In the genomic region with DNA sequence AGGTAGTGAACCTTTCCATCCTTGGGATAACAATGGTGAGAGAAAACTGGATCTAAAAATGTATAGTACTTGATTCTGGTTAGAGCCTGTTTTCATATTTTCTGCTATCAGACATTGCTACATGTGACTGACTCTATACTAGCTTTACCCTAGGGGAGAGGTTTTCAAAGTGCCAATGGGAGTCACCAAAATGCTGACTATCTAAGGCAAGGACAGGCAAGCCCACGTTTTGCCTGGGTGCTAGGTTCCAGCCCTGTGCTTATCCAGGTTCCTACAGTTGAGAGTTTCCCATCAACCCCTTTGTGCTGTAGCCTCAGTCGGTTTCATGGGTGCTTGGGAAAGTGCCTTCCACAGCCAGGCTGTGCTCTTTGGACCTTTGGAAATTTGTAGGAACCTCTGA, we compare ENCODE assay signal across 27 mouse cellular contexts. TPM values are rescaled to one million over a fixed set of nuclear protein-coding genes. Genes with fewer than 3 reads are reported as not detected.
DNase-seq lines count a peak whose midpoint lies in the region; ATAC-seq and TF ChIP-seq lines count a peak whose summit lies in the region.
"Had no signal": no experiment of that assay in that cellular context is flagged by ENCODE, and none has a peak within 500 bp of the region (broad histone marks: within the 10 kb centered on the region; RNA-seq: fewer than 3 reads in every experiment).

No protein-coding gene starts in this region.

- H3K27me3 ChIP-seq in liver, embryonic 11.5 days (replicated peaks; ENCODE audit: control insufficient read depth, insufficient read depth, low read length) = no peaks in the 10 kb centered on the region
- no peaks in the 10 kb centered on the region for H3K27me3 ChIP-seq in liver, postnatal 0 days (ENCODE audit: insufficient read depth, low read length)
- H3K27me3 ChIP-seq: embryonic facial prominence, embryonic 13.5 days; heart, embryonic 13.5 days; limb, embryonic 13.5 days; lung, embryonic 15.5 days; neural tube, embryonic 15.5 days had no signal

- WGBS in liver, embryonic 11.5 days = 48% methylated on average over 2 of the region's 2 CpGs
- 52% methylated on average over 2 of the region's 2 CpGs for WGBS in liver, postnatal 0 days (ENCODE audit: insufficient replicate concordance)
- 87% methylated on average over 2 of the region's 2 CpGs for WGBS in lung, adult 2 months

- ATAC-seq in liver, embryonic 11.5 days (replicated peaks; ENCODE audit: low FRiP score) = peak; percentile 56
- ATAC-seq in liver, postnatal 0 days = peak; percentile 53
- ATAC-seq: forebrain, embryonic 14.5 days; hindbrain, postnatal 0 days had no signal

- H3K9ac ChIP-seq in liver, embryonic 11.5 days (ENCODE audit: low read depth, low read length) = no peak overlapping the region
- no peak overlapping the region for H3K9ac ChIP-seq in liver, postnatal 0 days (replicated peaks)
- H3K9ac ChIP-seq: embryonic facial prominence, embryonic 13.5 days; heart, embryonic 13.5 days; limb, embryonic 13.5 days; lung, embryonic 15.5 days; neural tube, embryonic 15.5 days had no signal

- intact Hi-C loops in gastrocnemius, adult 2 months (cut with DNase I) = no loop called here
- intact Hi-C loops in left cerebral cortex, postnatal 10 days (cut with DNase I) = no loop called here

- no peak for TF ChIP-seq CTCF in gastrocnemius, adult 2 months (IDR thresholded peaks at IDR 0.05)
- no peak for TF ChIP-seq CTCF in liver, postnatal 0 days (IDR thresholded peaks at IDR 0.05; ENCODE audit: low read depth)
- TF ChIP-seq CTCF in lung, adult 2 months (IDR thresholded peaks at IDR 0.05; ENCODE audit: insufficient read depth, low read length) = no peak

- H3K4me3 ChIP-seq in gastrocnemius, adult 2 months = no peak overlapping the region
- H3K4me3 ChIP-seq in brown adipose tissue, adult 24 weeks (ENCODE audit: insufficient read depth, low read depth, low read length) = no peak overlapping the region
- H3K4me3 ChIP-seq in liver, embryonic 11.5 days (ENCODE audit: low read depth, low read length) = no peak overlapping the region
- no peak overlapping the region for H3K4me3 ChIP-seq in liver, postnatal 0 days (ENCODE audit: low read depth, low read length)
- no peak overlapping the region for H3K4me3 ChIP-seq in lung, adult 2 months (replicated peaks; ENCODE audit: extremely low read depth, low read depth, low read length)
- H3K4me3 ChIP-seq: embryonic facial prominence, embryonic 13.5 days; heart, embryonic 13.5 days; limb, embryonic 13.5 days; lung, embryonic 15.5 days; neural tube, embryonic 15.5 days had no signal

- peak overlapping the region; percentile 94; the same call in 1 of the 2 replicates for H3K27ac ChIP-seq in gastrocnemius, adult 2 months
- peak overlapping the region; percentile 61 for H3K27ac ChIP-seq in brown adipose tissue, adult 24 weeks (replicated peaks; ENCODE audit: low read depth, low read length)
- peak overlapping the region; percentile 83 for H3K27ac ChIP-seq in liver, embryonic 11.5 days (ENCODE audit: low read depth, low read length)
- peak overlapping the region; percentile 86 for H3K27ac ChIP-seq in liver, postnatal 0 days (ENCODE audit: low read depth)
- H3K27ac ChIP-seq: embryonic facial prominence, embryonic 13.5 days; heart, embryonic 13.5 days; hindbrain, postnatal 0 days; limb, embryonic 13.5 days; lung, embryonic 15.5 days; neural tube, embryonic 15.5 days had no signal

- no peak for DNase-seq in gastrocnemius, adult 2 months
- no peak for DNase-seq in gastrocnemius, postnatal 25 days
- no peak for DNase-seq in liver, embryonic 11.5 days (ENCODE audit: low spot score)
- DNase-seq in liver, postnatal 0 days = no peak
- no peak for DNase-seq in left cerebral cortex, postnatal 10 days (ENCODE audit: extremely low spot score in 1 of 2, low spot score in 2 of 2)
- no peak for DNase-seq in lung, adult 2 months
- no peak for DNase-seq in kidney, postnatal 4 days
- DNase-seq: adrenal gland, postnatal 14 days; cerebellum, adult 11-12 months; cerebellum, postnatal 14 days; embryo, embryonic 11 days; gastrocnemius, postnatal 10 days; heart, postnatal 14 days; kidney, postnatal 25 days; layer of hippocampus, postnatal 36 days; lung, postnatal 36 days; spleen, adult 18-20 months; thymus, adult 18-20 months; thymus, postnatal 36 days had no signal

- H3K9me3 ChIP-seq in liver, embryonic 11.5 days (ENCODE audit: control insufficient read depth, low read length) = no peaks in the 10 kb centered on the region
- no peaks in the 10 kb centered on the region for H3K9me3 ChIP-seq in liver, postnatal 0 days (ENCODE audit: low read length)
- H3K9me3 ChIP-seq: embryonic facial prominence, embryonic 13.5 days; heart, embryonic 13.5 days; limb, embryonic 13.5 days; lung, embryonic 15.5 days; neural tube, embryonic 15.5 days had no signal

- no peak for TF ChIP-seq EP300 in liver, postnatal 0 days (IDR thresholded peaks at IDR 0.05; ENCODE audit: low read depth)

- TF ChIP-seq POLR2A in lung, adult 2 months (IDR thresholded peaks at IDR 0.05; ENCODE audit: borderline replicate concordance, extremely low read depth, low read depth, low read length) = no peak

- peaks cover 13% of the 10 kb centered on the region for H3K4me1 ChIP-seq in brown adipose tissue, adult 24 weeks (ENCODE audit: control insufficient read depth, insufficient read depth, insufficient read length, low read length)
- H3K4me1 ChIP-seq in liver, embryonic 11.5 days (replicated peaks; ENCODE audit: control insufficient read depth, insufficient read depth, low read length) = peaks cover 30% of the 10 kb centered on the region
- peaks cover 33% of the 10 kb centered on the region for H3K4me1 ChIP-seq in liver, postnatal 0 days (ENCODE audit: insufficient read depth)
- no peaks in the 10 kb centered on the region for H3K4me1 ChIP-seq in lung, adult 2 months (ENCODE audit: control insufficient read depth, insufficient read depth, low read length)
- H3K4me1 ChIP-seq: embryonic facial prominence, embryonic 13.5 days; limb, embryonic 13.5 days; lung, embryonic 15.5 days; neural tube, embryonic 15.5 days had no signal

- H3K36me3 ChIP-seq in liver, embryonic 11.5 days (ENCODE audit: control insufficient read depth, insufficient read depth, low read length) = peaks cover 30% of the 10 kb centered on the region
- H3K36me3 ChIP-seq in liver, postnatal 0 days (replicated peaks; ENCODE audit: insufficient read depth, low read length) = peaks cover 23% of the 10 kb centered on the region

- H3K4me2 ChIP-seq in liver, embryonic 11.5 days = peak overlapping the region; percentile 27; the same call in 1 of the 2 replicates
- no peak overlapping the region for H3K4me2 ChIP-seq in liver, postnatal 0 days (ENCODE audit: low read depth, low read length)
- H3K4me2 ChIP-seq: embryonic facial prominence, embryonic 13.5 days; heart, embryonic 13.5 days; limb, embryonic 13.5 days; lung, embryonic 15.5 days; neural tube, embryonic 15.5 days had no signal

RNA-seq across cellular contexts. Expression of a gene that starts 33.4 kb away (rescaled TPM):
- 1 to 10 TPM; 5.9 to 7.6 TPM for total RNA-seq in gastrocnemius, adult 2 months (2021)
- total RNA-seq in gastrocnemius, postnatal 25 days (2021) = 1 to 10 TPM; 5.0 to 7.9 TPM
- polyA plus RNA-seq in brown adipose tissue, adult 24 weeks (2012; ENCODE audit: insufficient read depth, insufficient read length, missing spikeins) = 35.1 and 41.6 TPM in 2 replicates
- polyA plus RNA-seq in liver, embryonic 11.5 days (2014; fragmentation: Nextera tagmentation; extraction: Ambion mirVana) = 143 and 172 TPM in 2 replicates
- polyA plus RNA-seq in liver, postnatal 0 days (2015; fragmentation: Nextera tagmentation; extraction: Ambion mirVana) = 18.8 and 29.0 TPM in 2 replicates
- total RNA-seq in left cerebral cortex, postnatal 10 days (2021) = 10 to 100 TPM; 21.1 to 23.2 TPM
- 6.8 and 12.5 TPM in 2 replicates for polyA plus RNA-seq in lung, adult 2 months (2012; rRNA removed)

RNA-seq across cellular contexts. Expression of a gene that starts 36.4 kb away (rescaled TPM):
- total RNA-seq in gastrocnemius, adult 2 months (2021) = 10 to 100 TPM; 10.4 to 11.2 TPM
- 10 to 100 TPM in 1 of 2 experiments, 1 to 10 TPM in 1; 9.0 to 10.7 TPM for total RNA-seq in gastrocnemius, postnatal 25 days (2021)
- 213 and 331 TPM in 2 replicates for polyA plus RNA-seq in brown adipose tissue, adult 24 weeks (2012; ENCODE audit: insufficient read depth, insufficient read length, missing spikeins)
- polyA plus RNA-seq in liver, embryonic 11.5 days (2014; fragmentation: Nextera tagmentation; extraction: Ambion mirVana) = 16.2 and 17.5 TPM in 2 replicates
- polyA plus RNA-seq in liver, postnatal 0 days (2015; fragmentation: Nextera tagmentation; extraction: Ambion mirVana) = 34.6 and 36.2 TPM in 2 replicates
- 10 to 100 TPM; 27.0 to 28.7 TPM for total RNA-seq in left cerebral cortex, postnatal 10 days (2021)
- 46.1 and 59.7 TPM in 2 replicates for polyA plus RNA-seq in lung, adult 2 months (2012; rRNA removed)

RNA-seq across cellular contexts. Expression of a gene that starts 36.9 kb away (rescaled TPM):
- 10 to 100 TPM in 1 of 2 experiments, 1 to 10 TPM in 1; 7.8 to 11.2 TPM for total RNA-seq in gastrocnemius, adult 2 months (2021)
- total RNA-seq in gastrocnemius, postnatal 25 days (2021) = 10 to 100 TPM in 1 of 2 experiments, 1 to 10 TPM in 1; 9.0 to 10.5 TPM
- 38.3 and 49.0 TPM in 2 replicates for polyA plus RNA-seq in brown adipose tissue, adult 24 weeks (2012; ENCODE audit: insufficient read depth, insufficient read length, missing spikeins)
- polyA plus RNA-seq in liver, embryonic 11.5 days (2014; fragmentation: Nextera tagmentation; extraction: Ambion mirVana) = 33.0 and 40.0 TPM in 2 replicates
- 7.5 and 8.6 TPM in 2 replicates for polyA plus RNA-seq in liver, postnatal 0 days (2015; fragmentation: Nextera tagmentation; extraction: Ambion mirVana)
- total RNA-seq in left cerebral cortex, postnatal 10 days (2021) = 10 to 100 TPM; 36.2 to 38.7 TPM
- polyA plus RNA-seq in lung, adult 2 months (2012; rRNA removed) = 17.1 and 20.1 TPM in 2 replicates

RNA-seq across cellular contexts. Expression of a gene that starts 43.7 kb away (rescaled TPM):
- total RNA-seq in gastrocnemius, adult 2 months (2021) = 1 to 10 TPM; 3.4 to 3.9 TPM
- total RNA-seq in gastrocnemius, postnatal 25 days (2021) = 1 to 10 TPM; 3.7 to 3.9 TPM
- 5.1 and 9.2 TPM in 2 replicates for polyA plus RNA-seq in brown adipose tissue, adult 24 weeks (2012; ENCODE audit: insufficient read depth, insufficient read length, missing spikeins)
- 15.7 and 16.0 TPM in 2 replicates for polyA plus RNA-seq in liver, embryonic 11.5 days (2014; fragmentation: Nextera tagmentation; extraction: Ambion mirVana)
- polyA plus RNA-seq in liver, postnatal 0 days (2015; fragmentation: Nextera tagmentation; extraction: Ambion mirVana) = 4.9 and 6.6 TPM in 2 replicates
- total RNA-seq in left cerebral cortex, postnatal 10 days (2021) = 1 to 10 TPM; 5.5 to 6.6 TPM
- polyA plus RNA-seq in lung, adult 2 months (2012; rRNA removed) = 3.8 and 5.0 TPM in 2 replicates

RNA-seq across cellular contexts. Expression of a gene that starts 59.6 kb away (rescaled TPM):
- total RNA-seq in gastrocnemius, adult 2 months (2021) = 100 to 1,000 TPM; 123 to 143 TPM
- 100 to 1,000 TPM; 106 to 134 TPM for total RNA-seq in gastrocnemius, postnatal 25 days (2021)
- 1.8 and 5.9 TPM in 2 replicates for polyA plus RNA-seq in brown adipose tissue, adult 24 weeks (2012; ENCODE audit: insufficient read depth, insufficient read length, missing spikeins)
- 1.3 and 2.3 TPM in 2 replicates for polyA plus RNA-seq in liver, embryonic 11.5 days (2014; fragmentation: Nextera tagmentation; extraction: Ambion mirVana)
- polyA plus RNA-seq in liver, postnatal 0 days (2015; fragmentation: Nextera tagmentation; extraction: Ambion mirVana) = 0.86 and 1.2 TPM in 2 replicates
- 1 to 10 TPM; 1.7 to 2.2 TPM for total RNA-seq in left cerebral cortex, postnatal 10 days (2021)
- 65.3 and 88.6 TPM in 2 replicates for polyA plus RNA-seq in lung, adult 2 months (2012; rRNA removed)
